Mouse (Mus musculus) kidney, embryonic 16.5 days (tissue): Measurements from ENCODE around the gene Scyl3. TPM values are rescaled to one million over a fixed set of nuclear protein-coding genes. Genes with fewer than 3 reads are reported as not detected.

Experiments used
- ATAC-seq: fragments of 200-750 bp; cut with Nextera tagmentation; 2 replicates; pipeline ENCODE4 v1.8.0; 2017; ENCODE audit warnings: moderate TSS enrichment; ENCODE audit not compliant: low FRiP score, low TSS enrichment
- H3K27ac ChIP-seq: fragments of 300-500 bp; sonication (generic); 2 replicates; pipeline ENCODE4 v1.5.1; 2014; ENCODE audit warnings: low read length
- H3K27me3 ChIP-seq: fragments of 300-500 bp; sonication (generic); 2 replicates; pipeline ENCODE4 v1.6.1; 2014; ENCODE audit warnings: low read length, control low read depth, mixed read lengths; ENCODE audit not compliant: insufficient read depth
- H3K36me3 ChIP-seq: fragments of 300-500 bp; sonication (generic); 2 replicates; pipeline ENCODE4 v1.6.1; 2014; ENCODE audit warnings: low read length, control low read depth, mixed read lengths; ENCODE audit not compliant: insufficient read depth
- H3K4me1 ChIP-seq: fragments of 300-500 bp; sonication (generic); 2 replicates; pipeline ENCODE4 v1.6.1; 2014; ENCODE audit warnings: low read length, control low read depth, mixed read lengths; ENCODE audit not compliant: insufficient read depth
- H3K4me2 ChIP-seq: fragments of 300-500 bp; sonication (generic); replicated peaks from 2 replicates; pipeline ENCODE4 v1.6.1; 2014; ENCODE audit warnings: low read depth, low read length
- H3K4me3 ChIP-seq: fragments of 300-500 bp; sonication (generic); 2 replicates; pipeline ENCODE4 v1.5.1; 2014; ENCODE audit warnings: mild to moderate bottlenecking, low read length
- H3K9ac ChIP-seq: fragments of 300-500 bp; sonication (generic); replicated peaks from 2 replicates; pipeline ENCODE4 v1.6.1; 2014; ENCODE audit warnings: low read length
- H3K9me3 ChIP-seq: fragments of 300-500 bp; sonication (generic); 2 replicates; pipeline ENCODE4 v1.6.1; 2016; ENCODE audit warnings: low read length, control low read depth
- WGBS: fragments of 180-500 bp; shearing (Covaris S2); extraction: QIAGEN DNeasy Blood & Tissue Kit; methylation state at CpG from one replicate; pipeline ENCODE4 v1.1.7; 2014; 5-methylcytosine and 5-hydroxymethylcytosine counted together
- polyA plus RNA-seq: library from polyadenylated mRNA; unstranded; fragments of >200 nt; fragmentation: Nextera tagmentation; extraction: Ambion mirVana; gene quantifications from 2 replicates; pipeline ENCODE4 v1.2.1, GENCODE M21; 2015

Scyl3 gene
- polyA plus RNA-seq, 1 experiment from 2014 or later: 17.3 TPM

DNA sequence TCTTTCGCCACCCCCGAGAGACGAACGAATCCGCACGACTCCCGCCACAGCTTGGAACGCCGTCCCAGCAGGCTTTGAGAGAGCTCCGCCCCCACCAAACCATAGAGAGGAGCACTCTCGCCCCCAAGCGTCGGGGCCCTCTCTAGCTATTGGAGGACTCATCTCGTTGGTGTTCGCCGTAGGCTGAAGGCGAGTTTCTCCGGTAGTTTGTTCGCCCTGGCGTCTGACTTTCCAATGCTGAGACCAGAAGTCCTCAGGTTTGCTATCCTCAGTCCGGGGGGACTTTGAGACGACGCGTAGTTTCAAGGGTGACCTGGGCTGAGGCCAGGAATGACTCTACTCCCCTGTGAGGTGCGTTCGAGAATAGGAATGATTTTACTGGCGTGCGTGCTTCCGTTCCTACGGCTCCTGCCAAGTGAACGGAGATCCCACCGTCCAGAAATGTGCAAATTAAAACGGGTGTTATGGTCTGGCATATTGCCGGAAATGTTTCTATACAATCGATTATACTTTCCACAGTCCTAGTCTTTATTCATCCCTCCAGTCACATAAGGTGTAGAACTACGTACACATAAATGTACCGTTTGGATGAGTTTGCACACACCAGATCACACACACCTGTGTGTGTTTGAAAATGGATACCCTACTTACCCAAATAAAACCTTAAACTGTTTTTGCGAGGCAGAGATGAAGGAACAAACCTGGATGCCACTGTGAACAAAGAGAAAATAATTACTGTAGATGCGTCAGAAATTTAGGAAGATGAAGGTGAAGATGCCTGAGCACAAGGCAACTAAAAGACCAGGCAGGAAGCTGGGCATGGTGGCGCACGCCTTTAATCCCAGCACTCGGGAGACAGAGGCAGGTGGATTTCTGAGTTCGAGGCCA, 66.1 kb downstream of the Scyl3 start, which contains the start of the genes BC055324 and Mettl18:
BC055324 (minus strand) TSS at position 76 of the 888 bp plus-strand sequence.
Mettl18 (plus strand) TSS at position 169 of the 888 bp plus-strand sequence.
- Histone ChIP-seq H3K36me3 (peaks cover 10% of the 10 kb centered on the region; the same call in 1 of the 2 replicates), H3K4me2 (peak within 1 kb of the TSS; percentile 78), H3K4me3 (peak within 1 kb of the TSS; percentile 87), H3K9ac (peak within 1 kb of the TSS; percentile 73), H3K4me1 (peaks cover 13% of the 10 kb centered on the region; the same call in 1 of the 2 replicates), H3K27me3 (no peaks in the 10 kb centered on the region), H3K9me3 (no peaks in the 10 kb centered on the region), H3K27ac (peak within 1 kb of the TSS; percentile 65)
- ATAC-seq: peak; percentile 97
- 4% methylated on average over 43 of the region's 43 CpGs for WGBS

DNA sequence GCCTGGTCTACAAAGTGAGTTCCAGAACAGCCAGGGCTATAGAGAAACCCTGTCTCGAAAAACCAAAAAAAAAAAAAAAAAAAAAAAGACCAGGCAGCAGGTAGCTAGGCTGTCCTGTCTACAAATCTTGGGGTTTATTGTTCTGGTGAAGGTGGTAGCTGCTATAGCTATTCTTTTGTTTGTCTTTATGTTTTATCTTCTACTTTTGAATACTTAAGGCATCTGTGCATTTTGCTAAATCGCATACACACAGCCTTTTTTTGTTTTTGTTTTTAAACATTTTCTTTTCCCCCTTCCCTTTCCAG, 66.7 kb downstream of the Scyl3 start:
- 90% methylated on average over 1 of the region's 2 CpGs for WGBS
- Histone ChIP-seq H3K27ac (no peak overlapping the region), H3K9ac (peak overlapping the region; percentile 73), H3K4me3 (peak overlapping the region; percentile 87), H3K4me2 (peak overlapping the region; percentile 70), H3K9me3 (no peaks in the 10 kb centered on the region), H3K36me3 (peaks cover 10% of the 10 kb centered on the region; the same call in 1 of the 2 replicates), H3K4me1 (peaks cover 13% of the 10 kb centered on the region; the same call in 1 of the 2 replicates), H3K27me3 (no peaks in the 10 kb centered on the region)
- no peak for ATAC-seq

DNA sequence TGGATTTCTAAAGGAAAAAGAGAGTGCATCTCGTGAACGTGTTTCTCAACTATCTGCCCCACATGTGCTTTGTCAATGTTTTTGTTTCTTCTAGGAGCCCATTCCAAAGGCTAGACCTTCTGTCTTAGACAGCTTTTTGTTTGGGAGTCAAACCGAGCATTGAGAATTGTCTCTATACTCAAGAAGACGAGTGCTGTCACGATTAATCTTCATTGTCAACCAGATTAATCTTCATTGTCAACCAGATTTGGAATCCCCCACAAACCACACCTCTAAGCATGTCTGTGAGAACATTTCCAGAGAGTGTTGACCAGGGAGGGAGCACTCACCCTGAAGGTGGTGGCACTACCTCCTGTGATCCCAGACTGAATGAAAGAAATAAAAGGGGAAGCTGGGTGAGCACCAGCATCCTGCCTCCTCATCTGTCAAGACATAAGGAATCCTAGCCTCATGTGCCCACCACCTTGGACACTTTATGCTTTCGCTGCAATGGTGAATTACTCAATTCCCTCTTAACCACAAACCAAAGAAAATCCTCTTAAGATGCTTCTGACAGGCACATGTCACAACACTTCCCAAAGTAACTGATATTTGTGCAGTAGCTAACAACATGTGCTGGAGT, 73.0 kb downstream of the Scyl3 start:
- H3K4me1 ChIP-seq: no peaks in the 10 kb centered on the region
- 75% methylated on average over 6 of the region's 6 CpGs for WGBS
- no peak overlapping the region for H3K4me2 ChIP-seq
- no peak overlapping the region for H3K27ac ChIP-seq
- H3K4me3 ChIP-seq: no peak overlapping the region
- no peaks in the 10 kb centered on the region for H3K27me3 ChIP-seq
- no peaks in the 10 kb centered on the region for H3K9me3 ChIP-seq
- H3K9ac ChIP-seq: no peak overlapping the region
- 0 out of 2 replicates have a peak, but pooled peaks cover 3% of the 10 kb centered on the region for H3K36me3 ChIP-seq
- ATAC-seq: no peak

DNA sequence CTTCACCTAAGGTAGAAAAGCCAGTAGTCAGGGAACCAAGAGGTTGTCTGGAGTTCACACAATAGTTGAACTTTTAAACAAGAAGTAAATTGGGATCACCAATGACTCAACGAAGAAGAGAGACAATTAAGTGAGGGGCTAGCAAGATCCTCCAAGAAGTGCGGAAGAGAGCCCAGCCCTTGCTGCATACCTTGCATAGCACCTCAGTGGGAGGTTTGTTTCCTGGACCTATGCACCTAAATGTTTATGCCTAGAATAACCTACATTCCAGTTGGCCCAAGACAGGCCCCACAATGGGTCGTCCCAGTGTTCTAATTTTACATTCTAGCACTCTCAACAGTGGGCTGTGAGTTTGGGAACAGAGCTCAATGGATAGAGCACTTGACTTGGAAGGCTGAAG, 75.4 kb downstream of the Scyl3 start:
- Histone ChIP-seq H3K36me3 (no peaks in the 10 kb centered on the region), H3K4me3 (no peak overlapping the region), H3K27ac (no peak overlapping the region), H3K27me3 (no peaks in the 10 kb centered on the region), H3K9me3 (no peaks in the 10 kb centered on the region), H3K4me2 (no peak overlapping the region), H3K9ac (no peak overlapping the region), H3K4me1 (no peaks in the 10 kb centered on the region)
- no peak for ATAC-seq
- WGBS: 80% methylated on average over 3 of the region's 3 CpGs

Other genes starting within 250 kb of the Scyl3 start
- 0.13 and 0.25 TPM in 2 replicates for gene Mettl11b, start 203.9 kb upstream of the Scyl3 start, polyA plus RNA-seq
- 29.5 and 30.6 TPM in 2 replicates for gene Kifap3, start 149.5 kb upstream of the Scyl3 start, polyA plus RNA-seq
- 29.2 and 29.4 TPM in 2 replicates for gene BC055324, start 65.7 kb downstream of the Scyl3 start, polyA plus RNA-seq
- 10.5 and 11.1 TPM in 2 replicates for gene Mettl18, start 65.8 kb downstream of the Scyl3 start, polyA plus RNA-seq
- gene Sele, start 119.1 kb downstream of the Scyl3 start, polyA plus RNA-seq: 0.09 and 0.10 TPM in 2 replicates
- 0.40 and 0.41 TPM in 2 replicates for gene Sell, start 132.9 kb downstream of the Scyl3 start, polyA plus RNA-seq
- gene Selp, start 186.2 kb downstream of the Scyl3 start, polyA plus RNA-seq: 0.56 and 1.1 TPM in 2 replicates
- 0.26 and 0.30 TPM in 2 replicates for gene F5, start 222.7 kb downstream of the Scyl3 start, polyA plus RNA-seq